Comparison of ENCODE assay signal across 7 mouse cellular contexts in the genomic region with DNA sequence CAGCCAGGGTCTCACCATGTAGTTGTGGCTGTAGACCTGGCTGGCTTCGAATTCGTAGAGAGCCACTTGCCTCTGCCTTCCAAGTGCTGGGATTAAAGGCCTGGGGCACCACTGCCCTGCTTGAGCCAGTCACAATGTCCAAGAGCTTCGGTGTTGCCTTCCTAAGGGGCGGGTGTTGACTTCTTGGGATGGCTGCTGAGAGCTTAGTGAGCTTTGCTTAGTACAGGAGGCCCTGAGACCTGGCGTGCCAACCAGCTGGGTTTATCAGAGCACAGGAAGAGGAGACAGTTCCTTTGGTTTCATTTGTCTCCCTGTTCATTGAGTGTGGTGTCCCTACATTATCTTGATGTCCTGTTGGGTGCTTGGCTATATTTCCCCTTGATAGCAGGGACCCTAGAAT. TPM values are rescaled to one million over a fixed set of nuclear protein-coding genes. Genes with fewer than 3 reads are reported as not detected.
A peak's percentile ranks its signal among the peaks of the same experiment; 100 is the strongest.
DNase-seq lines count a peak whose midpoint lies in the region; ATAC-seq and TF ChIP-seq lines count a peak whose summit lies in the region.

No protein-coding gene starts in this region.

- H3K4me1 ChIP-seq in neural tube, embryonic 11.5 days (ENCODE audit: control insufficient read depth, insufficient read depth, low read length) = peaks cover 34% of the 10 kb centered on the region
- H3K4me1 ChIP-seq in forebrain, embryonic 16.5 days (replicated peaks; ENCODE audit: control insufficient read depth, insufficient read depth, low read length) = peaks cover 57% of the 10 kb centered on the region
- H3K4me1 ChIP-seq in liver, embryonic 14.5 days (replicated peaks; ENCODE audit: control insufficient read depth in 2 of 2, insufficient read depth in 2 of 2, low read length in 1 of 2) = peaks cover 6 to 27% of the 10 kb centered on the region in 2 experiments
- H3K4me1 ChIP-seq in stomach, embryonic 16.5 days (ENCODE audit: control insufficient read depth, insufficient read depth, low read length) = peaks cover 72% of the 10 kb centered on the region

- H3K36me3 ChIP-seq in neural tube, embryonic 11.5 days (ENCODE audit: control insufficient read depth, insufficient read depth, low read length) = no peaks in the 10 kb centered on the region
- no peaks in the 10 kb centered on the region for H3K36me3 ChIP-seq in forebrain, embryonic 16.5 days (ENCODE audit: control insufficient read depth, insufficient read depth)
- no peaks in the 10 kb centered on the region for H3K36me3 ChIP-seq in liver, embryonic 14.5 days (replicated peaks; ENCODE audit: control insufficient read depth, insufficient read depth, low read depth)
- H3K36me3 ChIP-seq in stomach, embryonic 16.5 days (ENCODE audit: control insufficient read depth, insufficient read depth, low read length) = no peaks in the 10 kb centered on the region

- no peak for TF ChIP-seq CTCF in liver, embryonic 14.5 days (IDR thresholded peaks at IDR 0.05; ENCODE audit: low read depth)

- H3K4me3 ChIP-seq in neural tube, embryonic 11.5 days (ENCODE audit: low read depth, low read length) = peak overlapping the region; percentile 85
- peak overlapping the region; percentile 85 for H3K4me3 ChIP-seq in forebrain, embryonic 16.5 days (replicated peaks; ENCODE audit: low read length)
- peak overlapping the region; percentile 60 to 67; a peak in 3 of 4 replicates for H3K4me3 ChIP-seq in liver, embryonic 14.5 days (ENCODE audit: insufficient read depth in 1 of 2, low read depth in 2 of 2, low read length in 2 of 2)
- H3K4me3 ChIP-seq in stomach, embryonic 16.5 days (replicated peaks; ENCODE audit: low read length) = peak overlapping the region; percentile 81

- no peaks in the 10 kb centered on the region for H3K27me3 ChIP-seq in neural tube, embryonic 11.5 days (ENCODE audit: control insufficient read depth, insufficient read depth, low read length)
- H3K27me3 ChIP-seq in forebrain, embryonic 16.5 days (replicated peaks; ENCODE audit: control insufficient read depth, insufficient read depth, low read length) = no peaks in the 10 kb centered on the region
- no peaks in the 10 kb centered on the region; the same call in 1 of the 2 replicates for H3K27me3 ChIP-seq in liver, embryonic 14.5 days (ENCODE audit: control insufficient read depth, insufficient read depth, low read length)
- H3K27me3 ChIP-seq in stomach, embryonic 16.5 days (ENCODE audit: control insufficient read depth, insufficient read depth, low read length) = no peaks in the 10 kb centered on the region

- no peak for DNase-seq in neural tube, embryonic 11.5 days (ENCODE audit: low spot score)
- no peak for DNase-seq in neural tube, embryonic 10.5 days (ENCODE audit: extremely low spot score, low spot score)
- DNase-seq in liver, embryonic 14.5 days (ENCODE audit: low read depth in 3 of 3, low spot score in 3 of 3) = no peak
- DNase-seq in spleen, postnatal 4 days (ENCODE audit: low spot score in 2 of 2) = no peak
- DNase-seq in c-Kit-positive CD71-positive TER-119-positive erythroid progenitor cells, embryonic 14.5 days (ENCODE audit: low spot score) = no peak

- TF ChIP-seq EP300 in liver, embryonic 14.5 days (IDR thresholded peaks at IDR 0.05; ENCODE audit: low read depth) = no peak

- WGBS in neural tube, embryonic 11.5 days = 35% methylated on average over 5 of the region's 5 CpGs
- 32% methylated on average over 5 of the region's 5 CpGs for WGBS in forebrain, embryonic 16.5 days
- 31% methylated on average over 5 of the region's 5 CpGs for WGBS in liver, embryonic 14.5 days (ENCODE audit: insufficient replicate concordance)
- WGBS in stomach, embryonic 16.5 days = 19% methylated on average over 5 of the region's 5 CpGs

- no peaks in the 10 kb centered on the region for H3K9me3 ChIP-seq in neural tube, embryonic 11.5 days (ENCODE audit: control insufficient read depth, low read length)
- H3K9me3 ChIP-seq in forebrain, embryonic 16.5 days (ENCODE audit: control insufficient read depth, low read length) = no peaks in the 10 kb centered on the region
- H3K9me3 ChIP-seq in liver, embryonic 14.5 days (ENCODE audit: control insufficient read depth, low read length) = no peaks in the 10 kb centered on the region
- no peaks in the 10 kb centered on the region for H3K9me3 ChIP-seq in stomach, embryonic 16.5 days (replicated peaks; ENCODE audit: control insufficient read depth, low read length)

- no peak for ATAC-seq in neural tube, embryonic 11.5 days (ENCODE audit: insufficient read depth, low FRiP score, low TSS enrichment)
- ATAC-seq in forebrain, embryonic 16.5 days = no peak
- ATAC-seq in liver, embryonic 14.5 days (ENCODE audit: insufficient read depth) = no peak
- ATAC-seq in stomach, embryonic 16.5 days (ENCODE audit: insufficient read depth, low FRiP score) = no peak

- peak overlapping the region; percentile 89 for H3K4me2 ChIP-seq in neural tube, embryonic 11.5 days (ENCODE audit: low read depth)
- H3K4me2 ChIP-seq in forebrain, embryonic 16.5 days (ENCODE audit: low read length) = peak overlapping the region; percentile 84
- peak overlapping the region; percentile 79 for H3K4me2 ChIP-seq in liver, embryonic 14.5 days (ENCODE audit: low read depth)
- H3K4me2 ChIP-seq in stomach, embryonic 16.5 days (ENCODE audit: low read depth, low read length) = peak overlapping the region; percentile 90

- H3K9ac ChIP-seq in neural tube, embryonic 11.5 days (ENCODE audit: low read length) = peak overlapping the region; percentile 98
- peak overlapping the region; percentile 98 for H3K9ac ChIP-seq in forebrain, embryonic 16.5 days (replicated peaks; ENCODE audit: low read depth, low read length)
- H3K9ac ChIP-seq in liver, embryonic 14.5 days (replicated peaks) = no peak overlapping the region
- peak overlapping the region; percentile 94 for H3K9ac ChIP-seq in stomach, embryonic 16.5 days (ENCODE audit: low read length)

- no peak overlapping the region for H3K27ac ChIP-seq in neural tube, embryonic 11.5 days (ENCODE audit: low read depth, low read length)
- no peak overlapping the region for H3K27ac ChIP-seq in forebrain, embryonic 16.5 days (ENCODE audit: low read length)
- H3K27ac ChIP-seq in liver, embryonic 14.5 days = no peak overlapping the region
- peak overlapping the region; percentile 97 for H3K27ac ChIP-seq in stomach, embryonic 16.5 days (ENCODE audit: low read length)

RNA-seq across cellular contexts. Expression of a gene that starts 1.4 kb away (rescaled TPM):
- polyA plus RNA-seq in neural tube, embryonic 11.5 days (2014; fragmentation: Nextera tagmentation; extraction: Ambion mirVana) = 17.0 and 17.2 TPM in 2 replicates
- 36.4 and 41.1 TPM in 2 replicates for polyA plus RNA-seq in forebrain, embryonic 16.5 days (2015; fragmentation: Nextera tagmentation; extraction: Ambion mirVana)
- 5.7 and 5.9 TPM in 2 replicates for polyA plus RNA-seq in liver, embryonic 14.5 days (2012; rRNA removed)
- 2.7 and 2.9 TPM in 2 replicates for polyA plus RNA-seq in liver, embryonic 14.5 days (2014; fragmentation: Nextera tagmentation; extraction: Ambion mirVana)
- 108 and 139 TPM in 2 replicates for polyA plus RNA-seq in stomach, embryonic 16.5 days (2015; fragmentation: Nextera tagmentation; extraction: Ambion mirVana)

RNA-seq across cellular contexts. Expression of a gene that starts 30.3 kb away (rescaled TPM):
- 74.0 and 89.9 TPM in 2 replicates for polyA plus RNA-seq in neural tube, embryonic 11.5 days (2014; fragmentation: Nextera tagmentation; extraction: Ambion mirVana)
- polyA plus RNA-seq in forebrain, embryonic 16.5 days (2015; fragmentation: Nextera tagmentation; extraction: Ambion mirVana) = 227 and 251 TPM in 2 replicates
- 1.4 and 2.1 TPM in 2 replicates for polyA plus RNA-seq in liver, embryonic 14.5 days (2012; rRNA removed)
- 2.3 and 2.6 TPM in 2 replicates for polyA plus RNA-seq in liver, embryonic 14.5 days (2014; fragmentation: Nextera tagmentation; extraction: Ambion mirVana)
- polyA plus RNA-seq in stomach, embryonic 16.5 days (2015; fragmentation: Nextera tagmentation; extraction: Ambion mirVana) = 20.8 and 23.2 TPM in 2 replicates
